Mouse (Mus musculus): ENCODE data around the gene Them7.

DNA sequence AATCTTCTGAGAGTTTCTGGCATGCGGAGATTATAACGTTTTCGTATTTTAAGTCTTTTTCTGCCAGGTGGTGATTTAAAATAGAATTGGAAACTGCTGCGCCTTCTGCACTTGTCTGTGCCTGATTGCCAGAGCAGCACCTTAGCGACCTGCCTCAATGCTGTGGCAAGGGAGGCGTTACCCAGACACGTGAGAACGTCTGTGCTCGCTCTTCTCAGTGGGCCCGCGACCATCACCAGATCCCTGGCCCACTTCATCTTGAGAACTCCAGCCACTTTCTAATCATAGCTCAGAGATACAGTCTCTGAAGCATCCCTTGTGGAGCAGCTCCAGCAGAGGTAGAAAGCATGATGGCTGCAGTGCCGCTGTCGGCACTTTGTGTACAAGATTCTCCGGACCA, 146.6 kb downstream of the Them7 start:
- no peak for TF ChIP-seq GATA1 (IDR thresholded peaks at IDR 0.05; ENCODE audit: borderline replicate concordance, low read length)
- no peak for TF ChIP-seq CTCF (IDR thresholded peaks at IDR 0.05; ENCODE audit: low read depth, low read length)
